Mouse (Mus musculus): ENCODE results near the gene Samsn1. TPM values are rescaled to one million over a fixed set of nuclear protein-coding genes. Genes with fewer than 3 reads are reported as not detected.

The Samsn1 gene
- total RNA-seq, 1 experiment: 0.27 TPM

GRCm38 (mm10) chr16:75826498-75826897 lies 195.6 kb downstream of the Samsn1 start:
- Histone ChIP-seq H3K36me3 (ENCODE audit: control insufficient read depth, insufficient read depth, low read length, poor library complexity, severe bottlenecking) (no peaks in the 10 kb centered on the region), H3K4me3 (ENCODE audit: insufficient read depth in 1 of 2, low read depth in 1 of 2, low read length in 2 of 2, poor library complexity in 1 of 2, severe bottlenecking in 1 of 2) (no peak overlapping the region), H3K4me1 (ENCODE audit: control insufficient read depth in 2 of 2, insufficient read depth in 2 of 2, low read length in 2 of 2, poor library complexity in 1 of 2) (no peaks in the 10 kb centered on the region), H3K9ac (ENCODE audit: insufficient read depth, low read depth, low read length, poor library complexity, severe bottlenecking) (no peak overlapping the region), H3K27ac (ENCODE audit: insufficient read depth, low read depth, low read length, poor library complexity, severe bottlenecking) (no peak overlapping the region), H3K9me3 (ENCODE audit: control insufficient read depth, insufficient read depth, low read depth, low read length) (no peaks in the 10 kb centered on the region)
- TF ChIP-seq CHD2 (IDR thresholded peaks at IDR 0.05; ENCODE audit: low read depth, low read length): no peak
- TF ChIP-seq ZNF384 (IDR thresholded peaks at IDR 0.05; ENCODE audit: low read depth, low read length): no peak
- no peak for TF ChIP-seq HCFC1 (IDR thresholded peaks at IDR 0.05; ENCODE audit: borderline replicate concordance, insufficient read depth, low read length)
- no peak for TF ChIP-seq ZC3H11A (IDR thresholded peaks at IDR 0.05; ENCODE audit: borderline replicate concordance, low read depth, low read length)
- no peak for TF ChIP-seq MAFK (IDR thresholded peaks at IDR 0.05; ENCODE audit: insufficient read depth, low read depth, low read length)
- in situ Hi-C loops (cut with MboI; ENCODE audit: low sequenced_read_pairs in 2 of 2, unreplicated experiment in 2 of 2): no loop called here
- DNase-seq (ENCODE audit: low read depth, low spot score): peak; percentile 13

- Histone ChIP-seq H3K4me1 (ENCODE audit: control insufficient read depth in 2 of 2, insufficient read depth in 2 of 2, low read length in 2 of 2, poor library complexity in 1 of 2) (no peaks in the 10 kb centered on the region), H3K4me3 (ENCODE audit: insufficient read depth in 1 of 2, low read depth in 1 of 2, low read length in 2 of 2, poor library complexity in 1 of 2, severe bottlenecking in 1 of 2) (no peak overlapping the region), H3K36me3 (ENCODE audit: control insufficient read depth, insufficient read depth, low read length, poor library complexity, severe bottlenecking) (no peaks in the 10 kb centered on the region), H3K27ac (ENCODE audit: insufficient read depth, low read depth, low read length, poor library complexity, severe bottlenecking) (no peak overlapping the region), H3K9ac (ENCODE audit: insufficient read depth, low read depth, low read length, poor library complexity, severe bottlenecking) (no peak overlapping the region), H3K9me3 (ENCODE audit: control insufficient read depth, insufficient read depth, low read depth, low read length) (no peaks in the 10 kb centered on the region)
- in situ Hi-C loops (cut with MboI; ENCODE audit: low sequenced_read_pairs in 2 of 2, unreplicated experiment in 2 of 2): no loop called here
- TF ChIP-seq CHD2 (IDR thresholded peaks at IDR 0.05; ENCODE audit: low read depth, low read length) (no peak), HCFC1 (IDR thresholded peaks at IDR 0.05; ENCODE audit: borderline replicate concordance, insufficient read depth, low read length) (no peak), ZC3H11A (IDR thresholded peaks at IDR 0.05; ENCODE audit: borderline replicate concordance, low read depth, low read length) (no peak), ZNF384 (IDR thresholded peaks at IDR 0.05; ENCODE audit: low read depth, low read length) (no peak), MAFK (IDR thresholded peaks at IDR 0.05; ENCODE audit: insufficient read depth, low read depth, low read length) (no peak)
- no peak for DNase-seq (ENCODE audit: low read depth, low spot score)
Observed at GRCm38 (mm10) chr16:75823226-75823625, 198.9 kb downstream of the Samsn1 start.

GRCm38 (mm10) chr16:75820963-75821362 lies 201.1 kb downstream of the Samsn1 start:
- no peak for DNase-seq (ENCODE audit: low read depth, low spot score)
- Histone ChIP-seq H3K9me3 (ENCODE audit: control insufficient read depth, insufficient read depth, low read depth, low read length) (no peaks in the 10 kb centered on the region), H3K4me3 (ENCODE audit: insufficient read depth in 1 of 2, low read depth in 1 of 2, low read length in 2 of 2, poor library complexity in 1 of 2, severe bottlenecking in 1 of 2) (no peak overlapping the region), H3K4me1 (ENCODE audit: control insufficient read depth in 2 of 2, insufficient read depth in 2 of 2, low read length in 2 of 2, poor library complexity in 1 of 2) (no peaks in the 10 kb centered on the region), H3K9ac (ENCODE audit: insufficient read depth, low read depth, low read length, poor library complexity, severe bottlenecking) (no peak overlapping the region), H3K36me3 (ENCODE audit: control insufficient read depth, insufficient read depth, low read length, poor library complexity, severe bottlenecking) (no peaks in the 10 kb centered on the region), H3K27ac (ENCODE audit: insufficient read depth, low read depth, low read length, poor library complexity, severe bottlenecking) (no peak overlapping the region)
- TF ChIP-seq ZNF384 (IDR thresholded peaks at IDR 0.05; ENCODE audit: low read depth, low read length) (no peak), MAFK (IDR thresholded peaks at IDR 0.05; ENCODE audit: insufficient read depth, low read depth, low read length) (no peak), ZC3H11A (IDR thresholded peaks at IDR 0.05; ENCODE audit: borderline replicate concordance, low read depth, low read length) (no peak), CHD2 (IDR thresholded peaks at IDR 0.05; ENCODE audit: low read depth, low read length) (no peak), HCFC1 (IDR thresholded peaks at IDR 0.05; ENCODE audit: borderline replicate concordance, insufficient read depth, low read length) (no peak)
- in situ Hi-C loops (cut with MboI; ENCODE audit: low sequenced_read_pairs in 2 of 2, unreplicated experiment in 2 of 2): no loop called here

Measured in ES-E14 (cell line).